Mouse (Mus musculus): Measurements from ENCODE around the gene Npas2. TPM values are rescaled to one million over a fixed set of nuclear protein-coding genes. Genes with fewer than 3 reads are reported as not detected.

Npas2 gene
- polyA plus RNA-seq, 1 experiment from 2014 or later: 0.59 TPM

GRCm38 (mm10) chr1:39212982-39213381 lies 19.5 kb downstream of the Npas2 start:
- H3K4me1 ChIP-seq (ENCODE audit: insufficient read depth): no peaks in the 10 kb centered on the region
- no peaks in the 10 kb centered on the region for H3K36me3 ChIP-seq (ENCODE audit: insufficient read depth)
- DNase-seq (no peak), ATAC-seq (ENCODE audit: insufficient read depth) (no peak)
- TF ChIP-seq CTCF (IDR thresholded peaks at IDR 0.05; ENCODE audit: low read depth): no peak
- H3K27me3 ChIP-seq (ENCODE audit: insufficient read depth, low read length): no peaks in the 10 kb centered on the region
- H3K9ac ChIP-seq: no peak overlapping the region
- no peak overlapping the region for H3K4me3 ChIP-seq (ENCODE audit: low read depth, low read length)
- no peak overlapping the region for H3K4me2 ChIP-seq
- 54% methylated on average over 6 of the region's 6 CpGs for WGBS
- no peak overlapping the region for H3K27ac ChIP-seq (ENCODE audit: low read depth)
- no peaks in the 10 kb centered on the region for H3K9me3 ChIP-seq (ENCODE audit: low read depth, low read length)

- H3K4me2 ChIP-seq: no peak overlapping the region
- no peak overlapping the region for H3K27ac ChIP-seq (ENCODE audit: low read depth)
- no peaks in the 10 kb centered on the region for H3K36me3 ChIP-seq (ENCODE audit: insufficient read depth)
- no peak for DNase-seq
- no peaks in the 10 kb centered on the region for H3K27me3 ChIP-seq (ENCODE audit: insufficient read depth, low read length)
- no peaks in the 10 kb centered on the region for H3K9me3 ChIP-seq (ENCODE audit: low read depth, low read length)
- peak; percentile 52 for TF ChIP-seq CTCF (IDR thresholded peaks at IDR 0.05; ENCODE audit: low read depth)
- no peak overlapping the region for H3K9ac ChIP-seq
- no peak overlapping the region for H3K4me3 ChIP-seq (ENCODE audit: low read depth, low read length)
- no peaks in the 10 kb centered on the region for H3K4me1 ChIP-seq (ENCODE audit: insufficient read depth)
- 71% methylated on average over 3 of the region's 3 CpGs for WGBS
- no peak for ATAC-seq (ENCODE audit: insufficient read depth)
Measured at GRCm38 (mm10) chr1:39217584-39217983, 24.1 kb downstream of the Npas2 start.

DNA sequence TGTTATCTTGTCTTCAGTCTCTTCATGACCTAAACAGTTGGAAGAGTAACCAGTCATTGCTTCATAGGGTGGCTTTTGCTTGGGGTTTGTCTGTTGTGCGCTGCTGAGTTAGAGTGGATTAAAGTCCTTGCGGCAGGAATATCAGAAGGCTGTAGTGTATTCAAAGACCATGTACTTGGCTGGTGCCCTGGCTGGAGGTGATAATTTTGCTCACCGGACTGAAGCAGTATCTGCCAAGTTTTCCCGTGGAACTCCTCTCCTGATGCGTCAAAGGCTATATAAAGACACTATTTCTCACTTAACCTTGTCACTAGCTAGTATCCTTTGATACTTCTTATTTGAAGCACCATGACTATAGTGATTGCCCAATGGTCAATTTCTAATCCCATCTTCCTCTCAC lies 34.9 kb downstream of the Npas2 start:
- Histone ChIP-seq H3K4me3 (ENCODE audit: low read depth, low read length) (no peak overlapping the region), H3K9ac (no peak overlapping the region), H3K27me3 (ENCODE audit: insufficient read depth, low read length) (no peaks in the 10 kb centered on the region), H3K9me3 (ENCODE audit: low read depth, low read length) (no peaks in the 10 kb centered on the region), H3K36me3 (ENCODE audit: insufficient read depth) (no peaks in the 10 kb centered on the region), H3K4me1 (ENCODE audit: insufficient read depth) (no peaks in the 10 kb centered on the region), H3K27ac (ENCODE audit: low read depth) (no peak overlapping the region), H3K4me2 (no peak overlapping the region)
- no peak for TF ChIP-seq CTCF (IDR thresholded peaks at IDR 0.05; ENCODE audit: low read depth)
- DNase-seq (no peak), ATAC-seq (ENCODE audit: insufficient read depth) (no peak)
- WGBS: 93% methylated on average over 5 of the region's 5 CpGs

DNA sequence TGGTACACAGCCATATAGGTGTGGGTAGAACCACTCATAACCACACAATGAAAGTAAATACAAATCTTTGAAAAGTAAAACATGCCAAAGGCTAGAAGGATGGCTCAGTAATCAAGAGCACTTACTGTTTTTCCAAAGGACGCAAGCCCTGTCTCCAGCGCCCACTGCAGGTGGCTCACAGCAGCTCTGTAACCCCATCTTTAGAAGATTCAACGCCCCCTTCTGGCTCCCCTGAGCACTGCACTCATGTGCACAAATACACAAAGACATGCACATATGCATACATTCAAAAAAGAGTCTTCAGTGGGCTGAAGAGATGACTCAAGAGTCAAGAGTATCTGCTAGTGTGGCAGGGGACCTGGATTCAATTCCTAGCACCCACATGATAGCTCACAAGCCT lies 36.5 kb downstream of the Npas2 start:
- Histone ChIP-seq H3K36me3 (ENCODE audit: insufficient read depth) (no peaks in the 10 kb centered on the region), H3K27me3 (ENCODE audit: insufficient read depth, low read length) (no peaks in the 10 kb centered on the region), H3K9ac (no peak overlapping the region), H3K4me2 (no peak overlapping the region), H3K4me3 (ENCODE audit: low read depth, low read length) (no peak overlapping the region), H3K9me3 (ENCODE audit: low read depth, low read length) (no peaks in the 10 kb centered on the region), H3K27ac (ENCODE audit: low read depth) (no peak overlapping the region), H3K4me1 (ENCODE audit: insufficient read depth) (no peaks in the 10 kb centered on the region)
- DNase-seq (no peak), ATAC-seq (ENCODE audit: insufficient read depth) (no peak)
- 66% methylated on average over 3 of the region's 3 CpGs for WGBS
- TF ChIP-seq CTCF (IDR thresholded peaks at IDR 0.05; ENCODE audit: low read depth): peak; percentile 25; the same call in 1 of the 2 replicates

GRCm38 (mm10) chr1:39234815-39235449 lies 41.4 kb downstream of the Npas2 start:
- no peaks in the 10 kb centered on the region for H3K9me3 ChIP-seq (ENCODE audit: low read depth, low read length)

DNA sequence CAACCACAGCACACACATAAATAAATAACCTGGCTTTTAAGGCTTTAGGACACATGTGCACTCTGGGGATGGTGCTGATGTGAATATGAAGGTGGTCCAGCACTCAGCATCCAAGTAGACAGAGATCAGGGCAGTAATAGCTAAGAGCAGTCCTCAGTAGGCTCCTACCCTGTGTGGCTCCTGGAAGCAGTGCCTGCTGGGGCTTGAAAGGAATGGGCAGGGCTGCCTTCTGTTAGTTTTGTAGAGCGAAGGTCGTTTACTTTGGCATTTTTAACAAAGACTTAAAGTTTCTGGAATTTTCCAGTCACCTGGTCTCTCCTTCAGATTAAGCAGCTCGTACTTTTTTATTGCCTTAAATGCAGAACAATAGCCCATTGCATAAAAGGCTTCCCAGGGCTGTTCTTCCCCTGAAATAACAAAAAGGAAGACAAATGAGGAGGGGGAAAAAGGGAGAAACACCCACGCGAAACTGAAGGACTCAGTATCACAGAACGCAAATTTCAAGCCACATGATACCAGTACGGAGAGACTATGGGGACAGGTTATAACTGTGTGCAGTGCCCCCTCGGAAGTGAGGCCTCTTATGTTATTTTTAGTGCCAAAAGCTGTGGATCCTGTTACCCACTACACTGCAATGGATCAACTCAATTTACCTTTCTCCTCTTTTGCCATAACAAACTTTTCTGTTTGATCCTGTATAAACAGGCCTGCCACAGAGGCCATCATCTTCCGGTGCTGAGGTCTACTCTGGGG lies 44.1 kb downstream of the Npas2 start:
- H3K4me1 ChIP-seq (ENCODE audit: insufficient read depth): no peaks in the 10 kb centered on the region
- no peaks in the 10 kb centered on the region for H3K9me3 ChIP-seq (ENCODE audit: low read depth, low read length)
- peak; percentile 70 for ATAC-seq (ENCODE audit: insufficient read depth)
- H3K4me3 ChIP-seq (ENCODE audit: low read depth, low read length): no peak overlapping the region
- DNase-seq: peak; percentile 28
- no peak overlapping the region for H3K4me2 ChIP-seq
- no peak for TF ChIP-seq CTCF (IDR thresholded peaks at IDR 0.05; ENCODE audit: low read depth)
- WGBS: 60% methylated on average over 9 of the region's 9 CpGs
- H3K36me3 ChIP-seq (ENCODE audit: insufficient read depth): no peaks in the 10 kb centered on the region
- H3K27ac ChIP-seq (ENCODE audit: low read depth): no peak overlapping the region
- H3K27me3 ChIP-seq (ENCODE audit: insufficient read depth, low read length): no peaks in the 10 kb centered on the region
- no peak overlapping the region for H3K9ac ChIP-seq

More at GRCm38 (mm10) chr1:39234815-39235449, 41.4 kb downstream of the Npas2 start:
- Histone ChIP-seq H3K27me3 (ENCODE audit: insufficient read depth, low read length) (no peaks in the 10 kb centered on the region), H3K4me2 (no peak overlapping the region), H3K27ac (ENCODE audit: low read depth) (no peak overlapping the region), H3K36me3 (ENCODE audit: insufficient read depth) (no peaks in the 10 kb centered on the region), H3K4me1 (ENCODE audit: insufficient read depth) (no peaks in the 10 kb centered on the region), H3K9ac (no peak overlapping the region), H3K4me3 (ENCODE audit: low read depth, low read length) (no peak overlapping the region)
- no peak for ATAC-seq (ENCODE audit: insufficient read depth)
- DNase-seq: no peak
- no peak for TF ChIP-seq CTCF (IDR thresholded peaks at IDR 0.05; ENCODE audit: low read depth)
- 66% methylated on average over 11 of the region's 11 CpGs for WGBS

GRCm38 (mm10) chr1:39240860-39241584 lies 47.5 kb downstream of the Npas2 start:
- Histone ChIP-seq H3K27me3 (ENCODE audit: insufficient read depth, low read length) (no peaks in the 10 kb centered on the region), H3K4me2 (no peak overlapping the region), H3K9me3 (ENCODE audit: low read depth, low read length) (no peaks in the 10 kb centered on the region), H3K36me3 (ENCODE audit: insufficient read depth) (no peaks in the 10 kb centered on the region), H3K4me3 (ENCODE audit: low read depth, low read length) (no peak overlapping the region), H3K4me1 (ENCODE audit: insufficient read depth) (no peaks in the 10 kb centered on the region), H3K27ac (ENCODE audit: low read depth) (no peak overlapping the region), H3K9ac (no peak overlapping the region)
- WGBS: 79% methylated on average over 6 of the region's 6 CpGs
- no peak for ATAC-seq (ENCODE audit: insufficient read depth)
- DNase-seq: no peak
- TF ChIP-seq CTCF (IDR thresholded peaks at IDR 0.05; ENCODE audit: low read depth): no peak
